Mouse (Mus musculus): Measurements from ENCODE around the gene Flt3l. TPM values are rescaled to one million over a fixed set of nuclear protein-coding genes. Genes with fewer than 3 reads are reported as not detected.
A peak's percentile ranks its signal among the peaks of the same experiment; 100 is the strongest.
"Not testable (repeated sequence)": the region's sequence is repeated elsewhere in the genome, so short reads cannot be mapped to it uniquely, and the experiment has no call there.

Gene Flt3l
- total RNA-seq, 4 experiments from 2014 or later: 0.94 to 2.7 (median 2.3) TPM

- DNase-seq (ENCODE audit: low spot score in 2 of 2): no peak
Measured at GRCm38 (mm10) chr7:45100046-45100445, 36.2 kb downstream of the Flt3l start.

- DNase-seq (ENCODE audit: low spot score in 2 of 2): no peak
Measured at GRCm38 (mm10) chr7:45098541-45099240, 37.5 kb downstream of the Flt3l start.

- no peak for DNase-seq (ENCODE audit: low spot score in 2 of 2)
Measured at GRCm38 (mm10) chr7:45097479-45097878, 38.8 kb downstream of the Flt3l start.

- DNase-seq (ENCODE audit: low spot score in 2 of 2): not testable (repeated sequence)
Measured at GRCm38 (mm10) chr7:45095965-45096364, 40.3 kb downstream of the Flt3l start.

- no peak for DNase-seq (ENCODE audit: low spot score in 2 of 2)
Measured at GRCm38 (mm10) chr7:45095367-45095766, 40.9 kb downstream of the Flt3l start.

GRCm38 (mm10) chr7:45094121-45094520 lies 42.1 kb downstream of the Flt3l start:
- DNase-seq (ENCODE audit: low spot score in 2 of 2): no peak

GRCm38 (mm10) chr7:45093516-45093905 lies 42.7 kb downstream of the Flt3l start:
- no peak for DNase-seq (ENCODE audit: low spot score in 2 of 2)

- no peak for DNase-seq (ENCODE audit: low spot score in 2 of 2)
Measured at GRCm38 (mm10) chr7:45092828-45093515, 43.3 kb downstream of the Flt3l start.

GRCm38 (mm10) chr7:45092048-45092447 lies 44.2 kb downstream of the Flt3l start, which contains the start of gene Rcn3:
Gene Rcn3, minus strand, starts transcription at chr7:45092221.
- DNase-seq (ENCODE audit: low spot score in 2 of 2): peak; percentile 69 to 78

- DNase-seq (ENCODE audit: low spot score in 2 of 2): no peak
Measured at GRCm38 (mm10) chr7:45091001-45091990, 44.9 kb downstream of the Flt3l start.

- DNase-seq (ENCODE audit: low spot score in 2 of 2): no peak
Measured at GRCm38 (mm10) chr7:45090251-45090977, 45.8 kb downstream of the Flt3l start.

GRCm38 (mm10) chr7:45088597-45088996 lies 47.6 kb downstream of the Flt3l start:
- no peak for DNase-seq (ENCODE audit: low spot score in 2 of 2)

- DNase-seq (ENCODE audit: low spot score in 2 of 2): no peak
Measured at GRCm38 (mm10) chr7:45086084-45086483, 50.1 kb downstream of the Flt3l start.

- no peak for DNase-seq (ENCODE audit: low spot score in 2 of 2)
Measured at GRCm38 (mm10) chr7:45083300-45083890, 52.8 kb downstream of the Flt3l start.

- DNase-seq (ENCODE audit: low spot score in 2 of 2): no peak
Measured at GRCm38 (mm10) chr7:45082401-45083299, 53.6 kb downstream of the Flt3l start.

- no peak for DNase-seq (ENCODE audit: low spot score in 2 of 2)
Measured at GRCm38 (mm10) chr7:45081016-45081415, 55.2 kb downstream of the Flt3l start.

- peak; percentile 89 to 92 for DNase-seq (ENCODE audit: low spot score in 2 of 2)
Measured at GRCm38 (mm10) chr7:45079856-45080255, 56.4 kb downstream of the Flt3l start.
